Mouse (Mus musculus) MEL (cell line): ENCODE measurements around the gene Wdpcp. TPM values are rescaled to one million over a fixed set of nuclear protein-coding genes. Genes with fewer than 3 reads are reported as not detected.

ENCODE experiments used
- DNase-seq: peaks from one replicate; pipeline ENCODE4 v3.0.0; 2011; ENCODE audit warnings: low read depth, low spot score
- H3K27ac ChIP-seq: 2 replicates; pipeline ENCODE4 v1.5.1; 2012; ENCODE audit warnings: low read depth, mild to moderate bottlenecking, control low read depth, low read length, moderate library complexity; ENCODE audit not compliant: control insufficient read depth
- H3K27me3 ChIP-seq, 2 experiments: fragments of 150-350 bp in 1 of 2; sonication (generic) in 1 of 2; 2 replicates each; pipeline ENCODE4 v1.6.1; 2012; ENCODE audit warnings: low read length in 2 of 2, mild to moderate bottlenecking in 2 of 2, improper control_type of control experiment in 1 of 2, moderate library complexity in 1 of 2; ENCODE audit not compliant: insufficient read depth in 2 of 2, control insufficient read depth in 1 of 2
- H3K36me3 ChIP-seq, 2 experiments: 2 replicates each; pipeline ENCODE4 v1.6.1; 2012 to 2014; ENCODE audit warnings: low read length in 2 of 2, improper control_type of control experiment in 1 of 2, inconsistent platforms in 1 of 2, mild to moderate bottlenecking in 1 of 2; ENCODE audit not compliant: insufficient read depth in 2 of 2, control insufficient read depth in 1 of 2
- H3K4me1 ChIP-seq, 2 experiments: fragments of 150-350 bp in 1 of 2; sonication (generic) in 1 of 2; 2 replicates each; pipeline ENCODE4 v1.6.1; 2012; ENCODE audit warnings: low read length in 2 of 2, improper control_type of control experiment in 1 of 2, mild to moderate bottlenecking in 1 of 2; ENCODE audit not compliant: insufficient read depth in 2 of 2, control insufficient read depth in 1 of 2
- H3K4me3 ChIP-seq, 2 experiments: fragments of 150-350 bp in 1 of 2; sonication (generic) in 1 of 2; 2 replicates each; pipeline ENCODE4 v1.5.1; 2012; ENCODE audit warnings: low read depth in 2 of 2, low read length in 2 of 2, mild to moderate bottlenecking in 2 of 2, moderate library complexity in 2 of 2, control low read depth in 1 of 2, improper control_type of control experiment in 1 of 2; ENCODE audit not compliant: control insufficient read depth in 1 of 2, insufficient read depth in 1 of 2
- H3K79me2 ChIP-seq: 2 replicates; pipeline ENCODE4 v1.6.1; 2012; ENCODE audit warnings: mild to moderate bottlenecking, low read length, moderate library complexity; ENCODE audit not compliant: control insufficient read depth, poor library complexity, insufficient read depth
- H3K9ac ChIP-seq: 2 replicates; pipeline ENCODE4 v1.6.1; 2012; ENCODE audit warnings: low read depth, mild to moderate bottlenecking, control low read depth, low read length, moderate library complexity; ENCODE audit not compliant: control insufficient read depth, poor library complexity, severe bottlenecking
- H3K9me3 ChIP-seq: fragments of 150-350 bp; sonication (generic); replicated peaks from 2 replicates; pipeline ENCODE4 v1.6.1; 2012; ENCODE audit warnings: mild to moderate bottlenecking, low read length, improper control_type of control experiment, moderate library complexity; ENCODE audit not compliant: insufficient read depth
- BHLHE40 ChIP-seq: IDR thresholded peaks from 2 replicates; pipeline ENCODE4 v1.6.1; 2012; ENCODE audit warnings: low read depth, mild to moderate bottlenecking, inconsistent platforms, low read length, improper control_type of control experiment, borderline replicate concordance
- CHD1 ChIP-seq: IDR thresholded peaks from 2 replicates; pipeline ENCODE4 v1.6.1; 2012; ENCODE audit warnings: low read depth, mild to moderate bottlenecking, inconsistent platforms, low read length, improper control_type of control experiment
- CTCF ChIP-seq, 3 experiments: IDR thresholded peaks in 2 of 3; conservative IDR thresholded peaks in 1 of 3; 2 replicates each; pipeline ENCODE4 v1.5.1; 2011 to 2012; ENCODE audit warnings: low read length in 3 of 3, low read depth in 2 of 3, mild to moderate bottlenecking in 2 of 3, improper control_type of control experiment in 1 of 3, inconsistent platforms in 1 of 3, mixed read lengths in 1 of 3, moderate library complexity in 1 of 3; ENCODE audit not compliant: control insufficient read depth in 1 of 3, insufficient read depth in 1 of 3, poor library complexity in 1 of 3, severe bottlenecking in 1 of 3
- E2F4 ChIP-seq: IDR thresholded peaks from 2 replicates; pipeline ENCODE4 v1.6.1; 2011; ENCODE audit warnings: low read depth, low read length, improper control_type of control experiment, borderline replicate concordance
- EP300 ChIP-seq, 2 experiments: IDR thresholded peaks; 2 replicates each; pipeline ENCODE4 v1.6.1; 2011; ENCODE audit warnings: improper control_type of control experiment in 2 of 2, low read length in 2 of 2, low read depth in 1 of 2, mild to moderate bottlenecking in 1 of 2
- ETS1 ChIP-seq: IDR thresholded peaks from 2 replicates; pipeline ENCODE4 v1.6.1; 2012; ENCODE audit warnings: low read depth, mild to moderate bottlenecking, inconsistent platforms, low read length, improper control_type of control experiment, moderate library complexity
- GABPA ChIP-seq: IDR thresholded peaks from 2 replicates; pipeline ENCODE4 v1.6.1; 2012; ENCODE audit warnings: low read depth, mild to moderate bottlenecking, inconsistent platforms, low read length, improper control_type of control experiment, moderate library complexity
- GATA1 ChIP-seq: IDR thresholded peaks from 2 replicates; pipeline ENCODE4 v1.6.1; 2011; ENCODE audit warnings: low read depth, low read length, improper control_type of control experiment
- HCFC1 ChIP-seq: IDR thresholded peaks from 2 replicates; pipeline ENCODE4 v1.6.1; 2012; ENCODE audit warnings: low read depth, mild to moderate bottlenecking, inconsistent platforms, low read length, improper control_type of control experiment, moderate library complexity
- JUND ChIP-seq: IDR thresholded peaks from 2 replicates; pipeline ENCODE4 v1.6.1; 2011; ENCODE audit warnings: low read depth, mild to moderate bottlenecking, improper control_type of control experiment, low read length
- MAX ChIP-seq: IDR thresholded peaks from 2 replicates; pipeline ENCODE4 v1.6.1; 2011; ENCODE audit warnings: low read length, improper control_type of control experiment
- MEF2A ChIP-seq: IDR thresholded peaks from 2 replicates; pipeline ENCODE4 v1.6.1; 2014; ENCODE audit warnings: low read depth, mild to moderate bottlenecking, inconsistent platforms, low read length, improper control_type of control experiment; ENCODE audit not compliant: poor library complexity, insufficient replicate concordance, severe bottlenecking; ENCODE audit errors: extremely low read depth
- MXI1 ChIP-seq: IDR thresholded peaks from 2 replicates; pipeline ENCODE4 v1.6.1; 2011; ENCODE audit warnings: mild to moderate bottlenecking, low read depth, low read length, improper control_type of control experiment
- POLR2AphosphoS5 ChIP-seq: IDR thresholded peaks from 2 replicates; pipeline ENCODE4 v1.6.1; 2012; ENCODE audit warnings: low read depth, borderline replicate concordance, mild to moderate bottlenecking, inconsistent platforms, low read length, moderate library complexity, mixed read lengths
- RCOR1 ChIP-seq: IDR thresholded peaks from 2 replicates; pipeline ENCODE4 v1.6.1; 2012; ENCODE audit warnings: low read depth, mild to moderate bottlenecking, inconsistent platforms, low read length, improper control_type of control experiment
- SIN3A ChIP-seq: IDR thresholded peaks from 2 replicates; pipeline ENCODE4 v1.6.1; 2012; ENCODE audit warnings: low read length, improper control_type of control experiment, inconsistent platforms
- TAL1 ChIP-seq: IDR thresholded peaks from 2 replicates; pipeline ENCODE4 v1.6.1; 2012; ENCODE audit warnings: mild to moderate bottlenecking, inconsistent platforms, low read length, moderate library complexity, mixed read lengths
- USF1 ChIP-seq: IDR thresholded peaks from 2 replicates; pipeline ENCODE4 v1.6.1; 2014; ENCODE audit warnings: low read depth, mild to moderate bottlenecking, inconsistent platforms, low read length, improper control_type of control experiment, moderate library complexity
- ZKSCAN1 ChIP-seq: IDR thresholded peaks from 2 replicates; pipeline ENCODE4 v1.6.1; 2012; ENCODE audit warnings: low read depth, mild to moderate bottlenecking, inconsistent platforms, low read length, improper control_type of control experiment, moderate library complexity
- ZMIZ1 ChIP-seq: IDR thresholded peaks from 2 replicates; pipeline ENCODE4 v1.6.1; 2012; ENCODE audit warnings: low read depth, mild to moderate bottlenecking, inconsistent platforms, low read length, improper control_type of control experiment, moderate library complexity
- ZNF384 ChIP-seq: IDR thresholded peaks from 2 replicates; pipeline ENCODE4 v1.6.1; 2012; ENCODE audit warnings: low read depth, mild to moderate bottlenecking, inconsistent platforms, low read length, improper control_type of control experiment
- polyA plus RNA-seq, 2 experiments: library from polyadenylated mRNA; stranded (reverse) in 1 of 2; unstranded in 1 of 2; fragments of >175 nt in 1 of 2; fragments of >200 nt in 1 of 2; gene quantifications; 2 replicates each; pipeline versions ENCODE4 v1.2.1 to v1.2.4; 2012; ENCODE audit warnings: low replicate concordance in 2 of 2, low read depth in 1 of 2; ENCODE audit not compliant: insufficient read length in 2 of 2, insufficient read depth in 1 of 2, missing spikeins in 1 of 2
- total RNA-seq: library from RNA; depleted of rRNA; stranded (reverse); fragments of 300-350 nt; gene quantifications from 2 replicates; pipeline ENCODE4 v1.2.3, GENCODE M21; 2012

Gene Wdpcp
- total and polyA plus RNA-seq, 3 experiments: 0.81 to 1.3 TPM; not detected in 1

DNA sequence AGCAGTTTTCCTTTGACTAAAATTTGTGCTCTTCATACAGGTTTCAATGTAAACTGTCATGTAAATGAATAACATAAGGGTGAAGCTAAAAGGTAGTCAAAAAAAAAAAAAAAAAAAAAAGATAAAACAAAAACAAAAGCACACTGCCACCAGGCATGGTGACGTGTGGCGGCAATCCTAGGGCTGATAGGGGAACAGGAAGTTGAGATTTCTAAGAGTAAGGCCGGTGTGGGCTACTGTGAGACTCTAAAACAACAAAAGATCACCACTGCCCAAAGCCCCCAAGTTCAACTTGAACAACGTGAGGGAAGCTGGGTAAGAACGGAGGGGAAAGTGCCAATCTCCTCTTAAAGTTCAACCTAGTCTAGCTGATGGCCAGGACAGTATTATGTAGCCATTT is 3.0 kb upstream of the Wdpcp start (continued):
- peak; percentile 90 for TF ChIP-seq SIN3A
- no peak for TF ChIP-seq BHLHE40
- no peak for TF ChIP-seq CTCF (IDR thresholded peaks at IDR 0.05 in 2 of 3, conservative IDR thresholded peaks at IDR 0.05 in 1 of 3; ENCODE audit: control insufficient read depth in 1 of 3, insufficient read depth in 1 of 3, low read depth in 2 of 3, low read length in 3 of 3, poor library complexity in 1 of 3, severe bottlenecking in 1 of 3)
- TF ChIP-seq HCFC1: 0 out of 2 replicates have a peak, but pooled peaks have one; percentile 49
- TF ChIP-seq MEF2A: no peak
- no peak for TF ChIP-seq JUND
- no peak for TF ChIP-seq E2F4
- TF ChIP-seq EP300 (IDR thresholded peaks at IDR 0.05; ENCODE audit: low read depth in 1 of 2, low read length in 2 of 2): no peak; a peak in 1 of 4 replicates
- no peak for TF ChIP-seq CHD1
- TF ChIP-seq ZMIZ1: no peak
- TF ChIP-seq TAL1: no peak

GRCm38 (mm10) chr11:21569456-21570108 is 2.5 kb upstream of the Wdpcp start:
- Histone ChIP-seq H3K27me3 (no peaks in the 10 kb centered on the region), H3K4me1 (peaks cover 9 to 25% of the 10 kb centered on the region in 2 experiments), H3K79me2 (peaks cover 9% of the 10 kb centered on the region), H3K9ac (peak overlapping the region; percentile 43), H3K9me3 (no peaks in the 10 kb centered on the region), H3K4me3 (peak overlapping the region; percentile 19 to 44), H3K27ac (peak overlapping the region; percentile 62), H3K36me3 (peaks cover 0 to 38% of the 10 kb centered on the region in 2 experiments; a peak in 2 of 4 replicates)
- TF ChIP-seq GABPA (no peak), CHD1 (no peak), EP300 (IDR thresholded peaks at IDR 0.05; ENCODE audit: low read depth in 1 of 2, low read length in 2 of 2) (peak in 1 of 2 experiments; percentile 53; a peak in 3 of 4 replicates), POLR2AphosphoS5 (no peak), HCFC1 (peak; percentile 37; the same call in 1 of the 2 replicates), MXI1 (no peak), ZKSCAN1 (no peak), MEF2A (no peak), USF1 (no peak), GATA1 (peak; percentile 57), MAX (no peak), TAL1 (peak; percentile 30; the same call in 1 of the 2 replicates), ZNF384 (peak; percentile 70), RCOR1 (peak; percentile 76), ETS1 (peak; percentile 66; the same call in 1 of the 2 replicates), CTCF (IDR thresholded peaks at IDR 0.05 in 2 of 3, conservative IDR thresholded peaks at IDR 0.05 in 1 of 3; ENCODE audit: control insufficient read depth in 1 of 3, insufficient read depth in 1 of 3, low read depth in 2 of 3, low read length in 3 of 3, poor library complexity in 1 of 3, severe bottlenecking in 1 of 3) (no peak)
- peak; percentile 90 for DNase-seq
